Mouse (Mus musculus) kidney, adult 9 months (tissue): Measurements from ENCODE around the gene Wfdc11.
"Not testable (repeated sequence)": the region's sequence is repeated elsewhere in the genome, so short reads cannot be mapped to it uniquely, and the experiment has no call there.

Source experiments
- DNase-seq: peaks from one replicate; pipeline ENCODE4 v3.0.0; 2022

The Wfdc11 gene

GRCm38 (mm10) chr2:164673987-164674386 lies at the start of gene Wfdc11:
Gene Wfdc11 (minus strand): TSS chr2:164674087.
- no peak for DNase-seq

DNA sequence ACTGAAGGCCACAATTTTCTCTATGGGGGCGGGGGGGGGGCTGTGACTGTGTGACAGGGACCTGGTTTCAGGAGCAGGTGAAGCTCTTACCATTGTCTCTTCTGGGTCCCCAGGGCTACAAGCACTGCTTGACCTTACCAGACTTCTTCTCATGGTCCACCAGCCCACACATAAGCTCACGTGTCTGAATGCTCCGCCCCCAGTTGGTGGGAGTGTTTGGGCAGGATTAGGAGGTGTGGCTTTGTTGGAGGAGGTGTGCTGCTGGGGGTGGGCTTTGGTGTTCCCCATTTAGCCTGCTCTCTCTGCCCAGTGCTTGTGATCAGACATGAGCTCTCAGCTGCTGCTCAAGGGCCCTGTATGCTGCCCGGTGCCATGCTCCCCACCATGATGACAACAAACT lies 49.4 kb upstream of the Wfdc11 start:
- no peak for DNase-seq

DNA sequence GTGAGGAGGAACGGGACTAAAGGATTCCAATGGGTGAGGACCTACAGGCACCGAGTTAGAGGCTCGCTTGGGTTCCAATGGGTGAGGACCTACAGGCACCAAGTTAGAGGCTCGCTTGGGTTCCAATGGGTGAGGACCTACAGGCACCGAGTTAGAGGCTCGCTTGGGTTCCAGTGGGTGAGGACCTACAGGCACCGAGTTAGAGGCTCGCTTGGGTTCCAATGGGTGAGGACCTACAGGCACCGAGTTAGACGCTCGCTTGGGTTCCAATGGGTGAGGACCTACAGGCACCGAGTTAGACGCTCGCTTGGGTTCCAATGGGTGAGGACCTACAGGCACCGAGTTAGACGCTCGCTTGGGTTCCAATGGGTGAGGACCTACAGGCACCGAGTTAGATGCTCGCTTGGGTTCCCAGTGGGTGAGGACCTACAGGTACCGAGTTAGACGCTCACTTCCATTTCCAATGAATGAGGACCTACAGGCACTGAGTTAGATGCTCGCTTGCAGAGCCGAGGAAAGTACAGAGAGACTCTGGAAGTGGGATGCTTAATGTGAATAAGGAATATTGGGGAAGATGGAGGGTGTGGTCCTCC lies 42.4 kb upstream of the Wfdc11 start:
- DNase-seq = not testable (repeated sequence)

- DNase-seq = no peak
These were observed 41.1 kb upstream of the Wfdc11 start, which contains the start of gene Spint5 for GRCm38 (mm10) chr2:164715005-164715404. Gene Spint5 (plus strand): TSS chr2:164715305.

DNA sequence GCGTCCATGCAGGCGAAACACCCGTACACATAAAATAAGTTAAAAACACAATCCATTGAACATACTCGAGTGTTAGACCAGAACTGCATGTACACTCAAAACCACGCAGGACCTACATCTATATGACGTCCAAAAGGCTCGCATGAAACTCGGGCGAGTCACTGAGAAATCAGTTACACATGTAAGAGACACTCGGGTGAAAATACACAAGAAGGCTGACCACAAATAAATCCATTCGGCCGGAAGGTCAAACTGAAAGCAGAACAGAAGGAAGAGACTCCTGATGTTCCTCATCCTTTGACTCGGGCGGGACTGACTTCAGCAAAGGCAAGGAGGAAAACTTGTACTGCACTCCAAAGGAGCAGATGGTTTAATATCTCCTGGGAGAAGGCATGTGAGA lies 32.1 kb upstream of the Wfdc11 start:
- no peak for DNase-seq

GRCm38 (mm10) chr2:164705328-164705727 lies 31.4 kb upstream of the Wfdc11 start:
- DNase-seq = no peak

DNA sequence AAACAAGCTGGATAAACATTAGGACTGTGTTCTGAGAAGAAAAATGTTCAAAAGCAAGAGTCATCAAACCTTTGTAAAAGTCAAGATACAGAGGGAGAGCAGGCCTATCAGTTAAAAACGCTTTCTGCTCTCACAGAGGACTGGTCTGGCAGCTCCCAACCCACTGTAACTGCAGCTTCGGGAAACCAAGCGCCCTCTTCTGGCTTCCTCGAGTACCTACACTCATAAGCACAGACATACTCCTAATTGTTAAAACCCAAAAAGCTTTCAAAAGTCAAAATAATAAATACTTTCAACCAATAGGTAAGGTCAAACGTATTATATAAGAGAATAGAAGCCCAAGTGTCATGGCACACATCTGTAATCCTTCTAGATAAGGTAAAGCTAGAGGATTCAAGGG lies 30.3 kb upstream of the Wfdc11 start:
- no peak for DNase-seq

- DNase-seq = no peak
These were observed 27.9 kb upstream of the Wfdc11 start for GRCm38 (mm10) chr2:164701761-164702160.

GRCm38 (mm10) chr2:164700959-164701358 lies 27.1 kb upstream of the Wfdc11 start:
- DNase-seq = no peak

DNA sequence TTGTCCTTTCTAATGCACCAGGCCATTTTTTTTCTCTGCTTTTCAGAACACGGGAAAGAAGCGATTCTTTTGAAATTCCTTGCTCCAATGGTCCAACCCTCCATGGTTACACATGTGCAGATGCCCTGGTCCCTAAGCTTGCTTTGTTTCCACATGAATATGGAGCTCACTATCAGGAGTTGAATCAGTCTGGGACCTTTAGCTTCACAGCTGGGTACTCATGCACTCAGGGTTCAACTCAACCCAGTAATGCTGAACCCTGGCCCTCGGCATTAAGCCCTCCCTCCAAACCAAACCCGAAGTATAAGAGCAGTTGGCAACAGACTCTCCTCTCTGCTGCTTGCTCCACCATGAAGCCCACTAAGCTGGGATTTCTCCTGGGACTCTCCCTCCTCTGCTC lies 24.3 kb upstream of the Wfdc11 start, which contains the start of gene Spint4:
Gene Spint4 (plus strand): TSS at position 301 of the 400 bp plus-strand sequence.
- no peak for DNase-seq

DNA sequence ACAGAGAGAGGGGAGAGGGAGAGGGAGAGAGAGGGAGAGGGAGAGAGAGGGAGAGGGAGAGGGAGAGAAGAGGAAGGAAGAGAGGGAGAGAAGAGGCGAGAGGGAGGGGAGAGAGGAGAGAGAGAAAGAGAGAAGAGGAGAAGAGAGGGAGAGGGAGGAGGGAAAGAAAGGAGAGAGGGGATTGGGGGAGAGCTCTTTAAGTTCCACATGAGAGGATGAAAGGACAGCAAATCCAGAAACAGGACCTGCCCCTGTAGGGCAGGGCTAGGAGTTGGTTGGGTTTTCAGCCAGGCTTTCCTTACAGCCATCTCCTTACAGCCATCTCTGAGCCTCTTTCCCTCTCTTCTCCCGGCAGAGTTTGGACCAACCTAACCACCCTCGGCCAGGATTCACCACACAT lies 10.9 kb upstream of the Wfdc11 start, which contains the start of gene Wfdc13:
Gene Wfdc13 (plus strand): TSS at position 301 of the 400 bp plus-strand sequence.
- DNase-seq = no peak

DNA sequence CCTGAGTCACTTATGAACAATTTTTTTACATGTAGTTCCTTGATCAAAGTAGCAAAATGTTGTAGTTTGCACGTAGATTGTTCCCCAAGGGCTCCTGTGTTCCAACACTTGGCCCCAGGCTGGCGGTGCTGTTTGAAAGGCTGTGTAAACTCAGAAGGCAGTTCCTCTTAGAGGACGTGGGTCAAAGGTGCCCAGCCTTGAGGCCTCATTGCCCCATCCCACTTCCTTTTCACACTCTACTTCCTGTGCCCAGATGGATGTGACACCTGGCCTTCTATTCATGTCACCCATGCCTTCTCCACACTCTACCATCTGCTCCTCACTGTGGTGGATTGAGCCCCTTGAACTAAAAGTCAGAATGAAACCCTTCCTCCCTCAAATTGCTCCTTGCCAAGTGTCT lies 6.0 kb upstream of the Wfdc11 start:
- DNase-seq = no peak

GRCm38 (mm10) chr2:164678848-164679625 lies 5.2 kb upstream of the Wfdc11 start:
- peak; percentile 89 for DNase-seq

DNA sequence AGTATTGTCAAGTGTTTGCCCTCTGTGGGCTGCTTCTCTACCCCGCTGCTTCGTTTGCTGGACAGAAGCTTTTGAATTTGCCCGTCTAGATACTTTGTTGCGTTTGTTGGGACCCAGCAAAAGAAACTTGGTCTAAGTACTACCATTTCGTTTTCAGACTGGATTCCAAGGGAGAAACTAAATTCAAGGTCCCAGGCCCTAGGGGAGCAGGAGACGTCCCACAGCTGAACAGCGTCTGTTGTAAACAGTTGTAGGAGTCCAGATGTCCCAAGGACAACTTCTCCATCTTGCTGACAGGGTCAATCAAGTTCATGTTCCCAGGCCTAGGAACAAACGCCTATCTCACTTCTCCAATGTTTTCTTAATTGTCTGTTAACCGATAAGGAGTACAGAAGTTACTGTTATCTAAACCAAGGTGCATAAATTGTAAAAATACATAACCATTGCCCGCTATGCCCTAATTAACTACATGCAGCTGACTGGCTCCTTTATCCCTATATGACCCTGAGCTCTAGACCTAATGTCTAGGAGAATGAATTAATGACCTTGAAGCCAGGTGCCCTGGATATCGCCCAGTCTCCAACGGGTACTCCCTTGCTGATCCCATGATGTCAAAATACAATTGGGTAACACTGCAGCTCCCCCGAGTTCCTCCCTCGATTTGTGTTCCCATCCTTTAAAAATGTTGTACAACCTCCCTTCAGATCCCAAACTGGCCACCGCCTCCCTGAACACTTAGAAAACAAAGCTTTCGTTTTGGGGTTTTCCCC lies 3.2 kb upstream of the Wfdc11 start:
- no peak for DNase-seq

DNA sequence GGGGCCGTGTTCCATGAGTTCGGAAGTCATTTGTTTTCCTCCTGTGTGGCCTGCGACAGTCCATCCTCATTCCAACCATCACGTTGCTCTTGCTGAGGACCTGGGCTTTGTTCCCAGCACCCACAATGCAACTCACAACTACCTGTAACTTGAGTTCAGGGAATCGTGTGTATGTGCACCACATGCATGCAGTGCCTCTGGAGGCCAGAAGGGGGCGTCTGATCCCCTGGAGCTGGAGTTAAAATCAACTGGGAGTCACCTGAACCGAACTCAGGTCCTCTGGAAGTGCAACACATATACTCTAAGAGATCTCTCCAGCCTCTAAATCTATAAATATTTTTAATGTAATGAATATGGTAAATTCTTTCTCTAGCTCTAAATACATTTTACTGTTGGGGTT lies 2.2 kb upstream of the Wfdc11 start:
- DNase-seq = no peak

DNA sequence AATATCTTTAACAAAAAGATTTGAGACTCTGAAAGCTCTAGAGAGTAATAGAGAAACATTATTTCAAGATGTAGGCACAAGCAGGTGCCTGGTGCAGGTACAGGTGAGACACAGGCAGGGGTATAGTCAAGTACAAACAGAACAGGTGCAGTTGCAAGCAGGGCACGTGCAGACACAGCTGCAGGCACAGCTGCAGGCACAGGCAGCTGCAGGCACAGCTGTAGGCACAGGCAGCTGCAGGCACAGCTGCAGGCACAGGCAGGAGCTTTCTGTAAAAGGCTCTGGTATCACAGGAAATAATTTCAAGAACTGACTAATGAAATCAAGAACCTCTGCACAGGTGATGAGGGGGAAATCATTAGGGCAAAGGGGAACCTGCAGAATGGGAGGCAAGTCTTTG lies 2.9 kb downstream of the Wfdc11 start:
- DNase-seq = no peak

- no peak for DNase-seq
These were observed 3.6 kb downstream of the Wfdc11 start for GRCm38 (mm10) chr2:164670261-164670660.

GRCm38 (mm10) chr2:164664851-164665250 lies 9.0 kb downstream of the Wfdc11 start:
- peak; percentile 51 for DNase-seq

GRCm38 (mm10) chr2:164656483-164656882 lies 17.4 kb downstream of the Wfdc11 start, which contains the start of gene Wfdc9:
Gene Wfdc9 (minus strand): TSS chr2:164656583.
- no peak for DNase-seq

GRCm38 (mm10) chr2:164655858-164656257 lies 18.0 kb downstream of the Wfdc11 start, which contains the start of gene Wfdc10:
Gene Wfdc10 (plus strand): TSS chr2:164656046.
- DNase-seq = peak; percentile 47

DNA sequence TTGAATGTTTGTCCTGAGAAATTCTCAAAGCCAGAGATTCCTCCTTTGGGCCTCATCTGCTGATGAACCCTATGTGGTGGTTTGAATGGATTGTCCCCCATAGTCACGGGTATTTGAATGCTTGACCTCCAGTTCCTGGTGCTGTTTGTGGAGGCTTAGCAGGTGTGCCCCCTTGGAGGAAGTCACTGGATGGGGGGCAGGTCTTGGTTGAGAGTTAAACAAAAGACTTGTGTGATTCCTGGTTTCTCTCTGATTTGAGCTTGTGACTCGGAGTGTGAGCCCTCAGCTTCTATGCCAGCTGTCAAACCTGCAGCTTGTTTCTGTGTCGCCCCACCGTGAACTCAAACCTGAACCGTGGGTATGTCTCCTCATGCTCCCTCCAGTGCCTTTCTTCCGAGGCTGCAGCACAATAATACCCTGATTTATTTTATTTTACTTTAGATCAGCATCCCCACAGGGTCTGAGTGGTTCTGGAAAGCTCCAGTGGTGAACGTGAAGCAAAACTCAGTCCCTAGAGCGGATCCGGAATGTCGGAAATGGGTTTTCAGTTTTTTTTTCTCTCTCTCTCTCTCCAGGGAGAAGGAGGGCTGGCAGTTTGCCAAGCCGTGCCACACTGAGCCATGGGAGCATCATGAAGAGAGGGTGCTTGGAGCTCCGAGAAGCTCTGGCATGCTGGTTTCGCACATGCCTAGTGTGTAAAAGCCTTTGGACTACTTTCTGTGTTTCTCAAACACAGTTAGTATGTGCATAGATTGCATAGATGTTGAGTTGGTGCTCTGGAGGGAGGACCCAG lies 31.8 kb downstream of the Wfdc11 start:
- peak; percentile 7 for DNase-seq

- DNase-seq = peak; percentile 60
These were observed 32.8 kb downstream of the Wfdc11 start for GRCm38 (mm10) chr2:164641129-164641528.

- peak; percentile 28 for DNase-seq
These were observed 35.2 kb downstream of the Wfdc11 start, which contains the start of gene Wfdc16 for GRCm38 (mm10) chr2:164638696-164639095. Gene Wfdc16 (minus strand): TSS chr2:164638796.
